Mouse (Mus musculus) C2C12 (cell line): Measurements from ENCODE around the gene Misp. TPM values are rescaled to one million over a fixed set of nuclear protein-coding genes. Genes with fewer than 3 reads are reported as not detected.

ENCODE experiments used
- H3K27me3 ChIP-seq: one replicate; pipeline ENCODE4 v1.6.1; 2011; ENCODE audit not compliant: control insufficient read depth, insufficient read depth, insufficient read length
- H3K36me3 ChIP-seq: one replicate; pipeline ENCODE4 v1.6.1; 2011; ENCODE audit not compliant: control insufficient read depth, insufficient read depth
- H3K4me3 ChIP-seq: one replicate; pipeline ENCODE4 v1.5.1; 2011; ENCODE audit warnings: mild to moderate bottlenecking, control low read depth; ENCODE audit not compliant: poor library complexity, insufficient read depth, severe bottlenecking
- H3K79me2 ChIP-seq: one replicate; pipeline ENCODE4 v1.6.1; 2011; ENCODE audit not compliant: control insufficient read depth, insufficient read depth
- H3K79me3 ChIP-seq: one replicate; pipeline ENCODE4 v1.6.1; 2011; ENCODE audit warnings: low read depth, control low read depth
- H3ac ChIP-seq: one replicate; pipeline ENCODE3; 2011; ENCODE audit warnings: low read depth; ENCODE audit not compliant: control insufficient read depth, insufficient read length
- CEBPB ChIP-seq: IDR thresholded peaks from one replicate; pipeline ENCODE4 v1.6.1; 2011; ENCODE audit warnings: low read depth, mild to moderate bottlenecking, control low read depth, moderate library complexity
- CTCF ChIP-seq: IDR thresholded peaks from one replicate; pipeline ENCODE4 v1.5.1; 2011; ENCODE audit not compliant: control insufficient read depth, insufficient read depth, insufficient read length
- FOSL1 ChIP-seq: IDR thresholded peaks from one replicate; pipeline ENCODE4 v1.8.0; 2011; ENCODE audit warnings: mild to moderate bottlenecking, low read length; ENCODE audit not compliant: poor library complexity, insufficient read depth, severe bottlenecking
- MAX ChIP-seq: IDR thresholded peaks from one replicate; pipeline ENCODE4 v1.6.1; 2011; ENCODE audit warnings: mild to moderate bottlenecking, control low read depth
- MYOD1 ChIP-seq: IDR thresholded peaks from one replicate; pipeline ENCODE4 v1.6.1; 2011; ENCODE audit warnings: low read depth; ENCODE audit not compliant: control insufficient read depth, insufficient read length
- MYOG ChIP-seq: IDR thresholded peaks from one replicate; pipeline ENCODE4 v1.6.1; 2011; ENCODE audit not compliant: control insufficient read depth, insufficient read length; ENCODE audit errors: extremely low read depth
- USF1 ChIP-seq: IDR thresholded peaks from one replicate; pipeline ENCODE4 v1.6.1; 2011; ENCODE audit warnings: low read depth, mild to moderate bottlenecking, control low read depth, moderate library complexity
- polyA plus RNA-seq: library from polyadenylated mRNA; unstranded; fragments of >200 nt; fragmentation: generic; extraction: Trizol; gene quantifications from one replicate; pipeline ENCODE4 v1.2.1, GENCODE M21; 2012; ENCODE audit warnings: missing spikeins

Misp gene
- polyA plus RNA-seq, 1 experiment, result not detected

DNA sequence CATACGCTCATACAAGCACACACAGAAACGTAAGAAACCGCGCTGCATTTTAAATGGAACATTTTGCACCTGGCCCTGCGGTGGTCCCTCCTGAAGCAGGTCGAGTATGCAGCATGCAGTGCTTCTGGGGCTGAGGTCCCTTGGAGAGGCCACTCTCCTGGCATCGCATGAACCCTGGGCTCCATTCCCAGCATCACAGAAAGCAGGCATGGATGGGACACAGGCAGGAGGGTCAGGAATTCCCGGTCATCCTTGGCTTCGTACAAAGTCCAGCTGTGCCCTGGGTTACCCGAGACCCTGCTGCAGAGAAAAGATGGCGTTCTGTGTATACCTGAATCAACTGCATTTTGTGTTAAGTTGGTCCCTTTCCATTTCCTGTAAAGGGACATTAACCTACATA, 20.3 kb upstream of the Misp start:
- H3K79me3 ChIP-seq, result peaks cover 2% of the 10 kb centered on the region
- TF ChIP-seq USF1 (no peak), CEBPB (no peak), MYOD1 (no peak), FOSL1 (no peak), CTCF (no peak), MYOG (no peak), MAX (no peak)
- peaks cover 40% of the 10 kb centered on the region for H3K79me2 ChIP-seq
- H3K36me3 ChIP-seq, result no peaks in the 10 kb centered on the region
- no peak overlapping the region for H3K4me3 ChIP-seq
- H3K27me3 ChIP-seq, result no peaks in the 10 kb centered on the region
- H3ac ChIP-seq, result no peak overlapping the region

DNA sequence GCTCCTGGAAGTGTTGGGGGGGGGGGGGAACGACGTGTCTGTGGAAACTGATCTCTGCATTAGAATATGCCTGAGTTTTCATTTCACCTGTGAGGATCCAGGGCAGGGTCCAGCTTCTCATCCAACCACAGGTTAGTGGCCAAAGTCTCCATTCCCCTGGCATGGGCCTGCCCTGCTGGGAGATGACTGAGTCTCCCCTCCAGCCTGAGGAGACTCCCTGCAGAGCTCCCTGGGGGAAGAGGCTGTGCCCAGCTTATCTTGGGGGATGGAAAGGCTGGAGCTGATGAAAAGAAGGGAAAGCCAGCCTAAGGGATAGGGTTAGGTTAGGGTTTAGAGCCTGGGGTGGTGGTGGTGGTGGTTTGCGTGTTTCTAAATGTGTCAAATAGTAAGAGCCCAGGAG, 19.0 kb upstream of the Misp start:
- Histone ChIP-seq H3K27me3 (no peaks in the 10 kb centered on the region), H3K79me2 (peaks cover 28% of the 10 kb centered on the region), H3K79me3 (peaks cover 2% of the 10 kb centered on the region), H3K36me3 (no peaks in the 10 kb centered on the region), H3K4me3 (no peak overlapping the region), H3ac (no peak overlapping the region)
- TF ChIP-seq FOSL1 (no peak), CTCF (no peak), MYOD1 (no peak), CEBPB (no peak), MYOG (no peak), USF1 (no peak), MAX (no peak)

DNA sequence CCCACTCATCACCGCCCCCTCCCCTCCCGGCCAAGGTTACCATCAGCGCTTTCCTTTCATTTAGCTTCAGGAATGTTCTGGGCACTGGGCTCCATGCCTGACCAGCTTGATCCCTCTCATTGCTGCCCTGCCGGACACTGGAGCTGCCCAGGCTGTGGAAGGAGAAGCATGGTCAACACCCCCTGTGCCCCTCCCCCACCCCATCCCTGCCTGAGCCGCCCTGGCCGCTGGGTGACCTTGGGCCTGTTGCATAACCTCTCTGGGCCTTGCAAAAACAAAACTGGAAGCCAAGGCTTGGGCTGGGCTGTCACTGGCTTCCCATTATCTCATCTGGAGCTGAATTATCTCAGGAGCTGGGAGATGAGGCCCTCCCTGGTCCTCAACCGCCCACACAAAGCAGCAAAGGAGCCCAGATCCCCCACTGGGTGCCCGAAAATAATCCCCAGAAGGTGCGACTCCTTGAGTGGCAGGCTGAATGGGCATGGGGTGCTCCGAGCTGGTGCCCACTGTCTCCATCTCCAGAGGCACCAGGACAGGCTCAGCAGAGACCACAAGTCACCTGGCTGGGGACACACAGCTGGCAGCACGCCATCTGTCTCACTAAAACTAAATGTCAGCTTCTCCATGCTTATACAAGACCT, 18.3 kb upstream of the Misp start:
- H3K36me3 ChIP-seq, result no peaks in the 10 kb centered on the region
- peak; percentile 48 for TF ChIP-seq CEBPB
- TF ChIP-seq MYOG, result no peak
- no peak for TF ChIP-seq USF1
- H3K4me3 ChIP-seq, result no peak overlapping the region
- H3K79me3 ChIP-seq, result peaks cover 2% of the 10 kb centered on the region
- peaks cover 24% of the 10 kb centered on the region for H3K79me2 ChIP-seq
- H3K27me3 ChIP-seq, result no peaks in the 10 kb centered on the region
- no peak overlapping the region for H3ac ChIP-seq

DNA sequence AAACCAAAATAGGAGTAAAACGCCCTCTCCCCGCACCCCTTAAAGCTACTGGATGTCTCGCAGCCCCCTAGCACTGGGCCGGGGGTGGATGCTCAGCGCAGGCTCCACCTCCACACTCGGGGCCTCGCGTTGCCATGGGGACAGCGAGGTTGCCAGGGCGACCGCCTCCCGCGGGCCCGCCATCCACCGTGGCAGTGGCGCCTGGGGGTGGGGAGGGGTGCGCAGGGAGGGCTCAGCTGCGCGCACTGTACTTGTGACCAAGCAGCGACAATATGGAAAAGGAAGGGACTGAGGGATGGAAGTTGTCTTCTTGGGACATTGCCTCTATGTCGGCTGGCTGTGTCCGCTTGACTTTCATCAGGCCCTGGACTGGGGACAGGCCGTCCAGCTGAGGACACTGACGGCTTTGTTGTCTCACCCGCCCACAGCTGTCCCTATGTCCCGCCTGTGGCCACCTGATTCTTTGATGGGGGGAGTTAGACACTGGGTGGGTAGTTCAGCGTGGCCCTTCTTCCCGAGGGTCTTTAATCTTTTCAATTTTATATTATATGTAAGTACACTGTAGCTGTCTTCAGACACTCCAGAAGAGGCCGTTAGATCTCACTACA, 17.0 kb upstream of the Misp start:
- TF ChIP-seq USF1, result no peak
- TF ChIP-seq MYOG, result no peak
- TF ChIP-seq CTCF, result no peak
- Histone ChIP-seq H3K79me3 (peaks cover 2% of the 10 kb centered on the region), H3K4me3 (no peak overlapping the region)

DNA sequence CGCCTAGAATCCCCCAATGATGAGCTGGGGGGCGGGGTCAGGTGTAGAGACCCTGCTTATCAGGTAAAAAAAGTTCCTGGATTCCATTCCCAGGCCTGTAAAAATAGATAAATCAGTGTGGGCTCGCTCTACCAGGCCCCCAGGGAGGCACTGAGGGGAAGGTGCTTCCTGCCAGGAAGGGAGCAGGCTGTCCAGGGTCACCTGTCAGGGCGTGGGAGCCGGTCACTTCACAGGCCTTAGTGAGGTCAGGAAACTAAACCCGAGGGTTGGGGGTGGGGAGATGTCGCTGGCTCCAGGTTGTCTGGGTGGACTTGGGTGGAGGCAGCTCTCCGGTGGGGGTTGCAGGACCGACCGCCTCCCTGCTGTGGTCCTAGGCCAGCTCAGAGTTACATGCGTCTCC, 15.2 kb upstream of the Misp start:
- no peaks in the 10 kb centered on the region for H3K36me3 ChIP-seq
- H3K4me3 ChIP-seq, result no peak overlapping the region
- no peak for TF ChIP-seq CEBPB
- no peak for TF ChIP-seq CTCF
- no peak for TF ChIP-seq MAX
- TF ChIP-seq MYOD1, result no peak
- TF ChIP-seq USF1, result no peak
- TF ChIP-seq MYOG, result no peak
- no peak for TF ChIP-seq FOSL1
- H3K27me3 ChIP-seq, result no peaks in the 10 kb centered on the region
- H3K79me3 ChIP-seq, result peaks cover 2% of the 10 kb centered on the region
- H3K79me2 ChIP-seq, result no peaks in the 10 kb centered on the region
- H3ac ChIP-seq, result no peak overlapping the region

More for the DNA sequence above, 17.0 kb upstream of the Misp start:
- H3K27me3 ChIP-seq, result no peaks in the 10 kb centered on the region
- no peaks in the 10 kb centered on the region for H3K36me3 ChIP-seq
- H3K79me2 ChIP-seq, result peaks cover 10% of the 10 kb centered on the region
- no peak overlapping the region for H3ac ChIP-seq

DNA sequence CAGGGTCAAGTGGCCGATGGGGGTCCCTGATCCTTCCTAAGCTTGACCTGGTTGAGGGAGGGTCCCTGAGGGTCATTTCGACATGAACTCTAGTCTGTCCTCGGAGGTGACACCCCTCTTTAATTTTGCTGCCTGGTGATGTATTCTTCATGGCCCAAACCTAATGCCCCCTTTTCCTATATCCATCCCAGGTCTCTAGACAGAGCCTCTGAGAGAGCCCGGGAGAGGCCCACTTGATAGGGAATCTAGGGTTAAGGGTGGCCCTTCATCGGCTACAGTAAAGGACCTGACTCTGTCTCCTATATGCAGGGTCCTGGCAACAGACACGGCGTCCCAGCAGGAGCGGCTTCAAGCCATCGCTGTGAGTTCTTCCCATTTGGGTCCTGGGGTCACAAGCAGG, 14.5 kb upstream of the Misp start:
- H3K27me3 ChIP-seq, result no peaks in the 10 kb centered on the region
- no peaks in the 10 kb centered on the region for H3K36me3 ChIP-seq
- no peaks in the 10 kb centered on the region for H3K79me2 ChIP-seq
- TF ChIP-seq MYOG, result no peak
- no peak overlapping the region for H3ac ChIP-seq
- H3K4me3 ChIP-seq, result no peak overlapping the region
- peaks cover 2% of the 10 kb centered on the region for H3K79me3 ChIP-seq

DNA sequence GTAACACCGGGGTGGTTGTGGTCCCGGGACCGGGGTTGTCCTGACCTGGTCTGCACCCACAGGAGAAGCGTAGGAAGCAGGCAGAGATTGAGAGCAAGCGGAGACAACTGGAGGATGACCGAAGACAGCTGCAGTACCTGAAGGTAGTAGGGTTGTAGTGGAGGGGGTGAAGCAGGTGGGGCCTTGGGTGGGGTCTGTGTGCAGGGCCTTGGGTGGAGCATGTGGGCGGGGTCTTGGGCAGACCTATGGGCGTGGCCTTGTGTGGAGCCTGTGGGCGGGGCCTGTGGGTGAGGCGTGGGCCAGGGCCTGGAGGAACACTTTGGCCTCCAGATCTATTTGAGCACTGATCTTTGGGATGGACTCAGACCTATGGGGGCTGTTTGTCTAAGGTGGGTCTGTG, 13.8 kb upstream of the Misp start:
- no peaks in the 10 kb centered on the region for H3K36me3 ChIP-seq
- no peaks in the 10 kb centered on the region for H3K79me2 ChIP-seq
- H3K4me3 ChIP-seq, result no peak overlapping the region

More for the DNA sequence above, 13.8 kb upstream of the Misp start:
- TF ChIP-seq MYOG (no peak), MYOD1 (no peak)
- Histone ChIP-seq H3ac (no peak overlapping the region), H3K79me3 (no peaks in the 10 kb centered on the region), H3K27me3 (no peaks in the 10 kb centered on the region)
